Mouse (Mus musculus) stomach, postnatal 0 days (tissue): Measurements from ENCODE around the gene Casq2. TPM values are rescaled to one million over a fixed set of nuclear protein-coding genes. Genes with fewer than 3 reads are reported as not detected.

Experiments used
- ATAC-seq: fragments of 200-750 bp; cut with Nextera tagmentation; 2 replicates; pipeline ENCODE4 v1.8.0; 2017; ENCODE audit not compliant: low FRiP score, low TSS enrichment
- DNase-seq: peaks from one replicate; pipeline ENCODE4 v3.0.0-alpha.2; 2016; ENCODE audit warnings: low spot score
- H3K27ac ChIP-seq: fragments of 300-500 bp; sonication (generic); replicated peaks from 2 replicates; pipeline ENCODE4 v1.5.1; 2014; ENCODE audit warnings: mild to moderate bottlenecking, control low read depth
- H3K27me3 ChIP-seq: fragments of 300-500 bp; sonication (generic); 2 replicates; pipeline ENCODE4 v1.6.1; 2014; ENCODE audit warnings: low read length; ENCODE audit not compliant: control insufficient read depth, insufficient read depth
- H3K36me3 ChIP-seq: fragments of 300-500 bp; sonication (generic); 2 replicates; pipeline ENCODE4 v1.6.1; 2014; ENCODE audit warnings: low read length, mixed read lengths; ENCODE audit not compliant: control insufficient read depth, insufficient read depth
- H3K4me1 ChIP-seq: fragments of 300-500 bp; sonication (generic); replicated peaks from 2 replicates; pipeline ENCODE4 v1.6.1; 2014; ENCODE audit warnings: antibody characterized with exemption; ENCODE audit not compliant: control insufficient read depth, insufficient read depth
- H3K4me2 ChIP-seq: fragments of 300-500 bp; sonication (generic); replicated peaks from 2 replicates; pipeline ENCODE4 v1.6.1; 2014; ENCODE audit warnings: low read depth, mild to moderate bottlenecking, control low read depth, moderate library complexity
- H3K4me3 ChIP-seq: fragments of 300-500 bp; sonication (generic); 2 replicates; pipeline ENCODE4 v1.5.1; 2014; ENCODE audit warnings: low read depth, low read length, control low read depth
- H3K9ac ChIP-seq: fragments of 300-500 bp; sonication (generic); 2 replicates; pipeline ENCODE4 v1.6.1; 2014; ENCODE audit warnings: mild to moderate bottlenecking, low read length, control low read depth, mixed read lengths
- H3K9me3 ChIP-seq: fragments of 300-500 bp; sonication (generic); 2 replicates; pipeline ENCODE4 v1.6.1; 2016; ENCODE audit warnings: low read length; ENCODE audit not compliant: control insufficient read depth
- CTCF ChIP-seq: IDR thresholded peaks from 2 replicates; pipeline ENCODE4 v1.5.1; 2016; ENCODE audit warnings: antibody characterized with exemption, low read depth, mild to moderate bottlenecking, moderate library complexity
- EP300 ChIP-seq: optimal IDR thresholded peaks from 2 replicates; pipeline ENCODE3; 2016; ENCODE audit warnings: antibody characterized with exemption
- WGBS: fragments of 180-500 bp; shearing (Covaris S2); extraction: QIAGEN DNeasy Blood & Tissue Kit; methylation state at CpG from one replicate; pipeline ENCODE4 v1.1.7; 2014; 5-methylcytosine and 5-hydroxymethylcytosine counted together
- polyA plus RNA-seq: library from polyadenylated mRNA; unstranded; fragments of >200 nt; fragmentation: Nextera tagmentation; extraction: Ambion mirVana; gene quantifications from 2 replicates; pipeline ENCODE4 v1.2.1, GENCODE M21; 2015

Casq2 gene
- polyA plus RNA-seq, 1 experiment from 2014 or later = 2.5 TPM

DNA sequence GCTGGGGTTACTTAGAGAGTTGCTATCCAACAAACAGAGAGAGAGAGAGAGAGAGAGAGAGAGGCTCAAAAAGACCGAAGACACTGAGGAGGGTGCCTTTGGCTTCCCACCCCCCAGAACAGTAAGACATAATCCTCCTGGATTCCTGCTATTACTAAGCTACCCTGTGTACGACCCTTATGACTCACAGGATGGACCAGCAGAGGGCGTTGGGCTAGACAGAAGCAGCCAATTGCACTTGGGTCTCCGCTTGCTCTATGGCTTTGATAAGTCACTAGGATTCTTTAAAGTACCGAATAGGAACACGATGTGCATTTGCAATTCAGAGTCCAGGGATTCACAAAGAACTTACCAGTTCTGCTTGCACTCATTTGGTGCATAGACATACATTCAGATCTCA, 44.3 kb downstream of the Casq2 start:
- 58% methylated on average over 6 of the region's 6 CpGs for WGBS
- Histone ChIP-seq H3K9me3 (no peaks in the 10 kb centered on the region), H3K9ac (no peak overlapping the region), H3K4me1 (no peaks in the 10 kb centered on the region), H3K27me3 (no peaks in the 10 kb centered on the region), H3K27ac (no peak overlapping the region), H3K36me3 (no peaks in the 10 kb centered on the region), H3K4me3 (no peak overlapping the region), H3K4me2 (no peak overlapping the region)
- TF ChIP-seq CTCF (peak; percentile 57), EP300 (no peak)
- no peak for DNase-seq
- ATAC-seq = no peak

DNA sequence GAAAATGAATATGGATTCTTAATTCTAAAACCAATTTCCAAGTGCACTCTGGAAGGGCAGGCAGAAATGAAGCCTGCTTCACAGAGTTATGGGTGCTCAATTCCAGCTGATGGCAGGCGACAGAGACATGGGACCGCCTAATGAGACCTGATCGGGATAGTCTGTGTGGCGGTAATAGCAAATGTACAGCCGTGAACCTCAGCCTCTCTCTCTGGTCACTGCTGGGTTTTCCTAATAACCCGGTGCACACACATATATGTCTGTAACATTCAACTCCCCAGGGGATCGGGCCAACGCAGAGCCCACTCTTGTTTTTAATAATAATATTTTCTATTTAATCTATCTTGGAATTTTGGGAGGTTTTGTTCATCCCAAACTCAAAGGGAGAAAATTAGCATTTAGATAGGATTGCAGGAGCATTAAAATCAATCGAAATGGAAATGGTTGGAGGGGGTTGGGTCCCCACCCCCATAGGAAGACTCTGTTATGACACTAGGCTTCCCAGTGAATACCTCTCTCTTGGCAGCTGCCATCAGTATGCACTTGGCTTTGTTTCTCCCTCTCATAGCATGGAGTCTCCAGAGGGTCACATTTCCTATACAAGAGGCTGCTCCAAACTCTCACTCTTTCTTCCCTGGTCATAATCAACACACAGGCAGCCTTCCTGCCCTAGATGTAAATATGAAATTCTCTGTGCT, 45.6 kb downstream of the Casq2 start:
- no peaks in the 10 kb centered on the region for H3K27me3 ChIP-seq
- DNase-seq (no peak), ATAC-seq (no peak)
- WGBS = 90% methylated on average over 9 of the region's 9 CpGs
- no peak for TF ChIP-seq CTCF
- no peak for TF ChIP-seq EP300
- H3K36me3 ChIP-seq = no peaks in the 10 kb centered on the region
- no peak overlapping the region for H3K4me3 ChIP-seq
- H3K4me1 ChIP-seq = 0 out of 2 replicates have a peak, but pooled peaks cover 2% of the 10 kb centered on the region
- H3K27ac ChIP-seq = 0 out of 2 replicates have a peak overlapping the region, but pooled peaks have one; percentile 4
- H3K4me2 ChIP-seq = no peak overlapping the region
- no peak overlapping the region for H3K9ac ChIP-seq
- H3K9me3 ChIP-seq = no peaks in the 10 kb centered on the region

DNA sequence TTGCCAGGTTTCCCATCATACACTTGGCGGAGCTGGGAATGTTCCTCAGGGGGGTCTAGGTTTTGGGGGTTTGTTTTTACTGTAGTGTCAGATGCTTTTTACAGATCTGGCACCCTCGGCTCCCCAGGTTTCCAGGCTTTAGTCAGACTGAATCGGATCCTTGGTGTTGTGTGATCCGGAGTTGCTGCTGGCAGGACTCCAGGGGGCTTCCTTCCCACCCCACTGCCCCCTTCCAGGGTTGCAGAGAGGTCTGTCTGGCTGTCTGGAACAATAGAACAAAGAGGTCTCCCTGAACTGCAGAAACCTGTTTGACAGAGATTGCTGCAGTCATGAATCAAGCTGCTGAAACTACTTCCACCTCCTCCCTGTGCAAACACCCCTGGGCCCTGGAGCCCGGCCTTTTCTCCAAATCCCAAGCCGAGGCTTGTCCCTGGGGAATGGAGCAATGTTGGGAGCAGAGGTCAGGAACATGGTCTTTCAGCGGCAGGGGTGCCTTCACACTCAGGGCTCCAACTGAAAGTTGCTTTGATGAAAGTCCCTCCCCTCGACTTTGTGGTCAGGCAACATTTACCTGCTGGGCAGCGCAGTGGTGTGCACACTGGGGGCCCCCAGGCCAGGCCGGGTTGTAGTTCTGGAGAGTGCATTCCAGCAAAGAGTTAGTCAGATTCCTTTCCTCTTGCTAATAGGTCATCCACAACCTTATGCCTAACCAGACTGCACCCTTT, 49.3 kb downstream of the Casq2 start:
- 18% methylated on average over 10 of the region's 10 CpGs for WGBS

DNA sequence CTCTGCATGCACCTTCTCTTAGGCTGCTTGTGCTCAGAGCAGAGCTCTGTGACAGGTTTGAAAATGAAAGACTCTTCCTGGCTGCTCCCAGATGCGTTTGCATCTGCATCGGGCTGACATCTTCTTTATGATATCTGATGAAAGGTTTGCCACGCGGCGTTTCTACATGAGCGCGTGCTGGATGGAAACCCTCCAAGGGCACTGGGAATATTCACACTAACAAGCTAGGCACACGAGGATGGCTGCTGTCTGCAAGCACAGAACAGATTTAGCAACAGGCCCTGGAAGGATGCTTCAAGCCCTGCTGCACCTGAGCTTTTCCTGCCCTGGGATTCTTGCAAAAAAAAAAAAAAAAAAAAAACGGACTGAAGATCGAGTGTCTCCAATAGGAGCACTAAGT, 50.9 kb downstream of the Casq2 start:
- H3K27ac ChIP-seq = peak overlapping the region; percentile 93
- TF ChIP-seq CTCF = no peak
- TF ChIP-seq EP300 = no peak
- ATAC-seq (no peak), DNase-seq (no peak)
- no peaks in the 10 kb centered on the region for H3K27me3 ChIP-seq
- WGBS = 68% methylated on average over 10 of the region's 10 CpGs
- H3K4me1 ChIP-seq = 0 out of 2 replicates have a peak, but pooled peaks cover 2% of the 10 kb centered on the region
- H3K4me3 ChIP-seq = no peak overlapping the region
- no peak overlapping the region for H3K9ac ChIP-seq
- H3K9me3 ChIP-seq = no peaks in the 10 kb centered on the region
- no peak overlapping the region for H3K4me2 ChIP-seq
- H3K36me3 ChIP-seq = no peaks in the 10 kb centered on the region

More for the DNA sequence above, 49.3 kb downstream of the Casq2 start:
- Histone ChIP-seq H3K36me3 (no peaks in the 10 kb centered on the region), H3K4me3 (no peak overlapping the region), H3K4me2 (0 out of 2 replicates have a peak overlapping the region, but pooled peaks have one; percentile 20), H3K27me3 (no peaks in the 10 kb centered on the region), H3K9me3 (no peaks in the 10 kb centered on the region), H3K9ac (peak overlapping the region; percentile 43), H3K4me1 (0 out of 2 replicates have a peak, but pooled peaks cover 2% of the 10 kb centered on the region), H3K27ac (peak overlapping the region; percentile 93)
- peak; percentile 87 for DNase-seq
- TF ChIP-seq CTCF (no peak), EP300 (peak; percentile 78)
- ATAC-seq = peak; percentile 93

DNA sequence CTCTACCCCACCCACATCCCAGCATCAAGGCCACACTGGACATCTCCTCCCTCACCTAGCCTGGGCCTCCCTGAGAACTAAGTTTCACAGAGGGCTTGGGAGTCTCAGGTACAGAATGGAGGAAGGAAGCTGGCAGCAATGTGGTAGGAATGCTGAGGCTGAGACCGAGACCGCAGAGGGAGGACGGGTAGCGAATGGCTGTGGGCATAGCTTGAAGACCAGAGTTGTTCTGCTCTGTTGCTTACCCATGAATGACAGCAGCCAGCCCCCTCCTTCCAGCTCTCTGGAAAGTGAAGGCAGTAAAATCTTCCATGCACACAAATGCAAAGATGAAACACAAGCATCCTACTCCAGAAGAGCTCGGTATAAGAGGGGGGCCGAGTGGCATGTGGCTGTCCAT, 52.7 kb downstream of the Casq2 start:
- ATAC-seq (no peak), DNase-seq (no peak)
- no peak for TF ChIP-seq EP300
- no peaks in the 10 kb centered on the region for H3K27me3 ChIP-seq
- H3K27ac ChIP-seq = no peak overlapping the region
- H3K4me1 ChIP-seq = 0 out of 2 replicates have a peak, but pooled peaks cover 2% of the 10 kb centered on the region
- 84% methylated on average over 6 of the region's 6 CpGs for WGBS
- H3K4me3 ChIP-seq = no peak overlapping the region
- H3K4me2 ChIP-seq = no peak overlapping the region
- no peaks in the 10 kb centered on the region for H3K9me3 ChIP-seq
- no peak overlapping the region for H3K9ac ChIP-seq
- H3K36me3 ChIP-seq = no peaks in the 10 kb centered on the region

DNA sequence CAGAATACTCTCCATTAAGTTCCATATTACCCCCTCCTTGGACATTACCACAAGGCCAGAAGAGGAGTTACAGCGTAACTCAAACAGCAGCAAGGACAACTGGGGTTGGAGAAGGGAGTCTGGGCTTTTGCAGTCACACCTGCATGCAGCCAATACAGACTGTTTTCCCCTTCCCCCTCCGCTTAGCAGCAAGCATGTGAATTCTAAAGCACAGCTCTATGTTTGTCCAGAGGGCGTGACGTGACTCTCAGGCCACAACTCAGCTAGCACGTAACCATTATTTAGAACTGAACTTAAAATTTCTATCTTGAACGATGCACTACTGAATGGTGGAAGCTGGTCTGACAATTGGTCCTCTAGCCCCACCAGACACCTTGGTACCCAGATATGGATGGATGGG, 54.4 kb downstream of the Casq2 start:
- Histone ChIP-seq H3K9ac (no peak overlapping the region), H3K27ac (peak overlapping the region; percentile 41; the same call in 1 of the 2 replicates), H3K9me3 (no peaks in the 10 kb centered on the region), H3K4me1 (0 out of 2 replicates have a peak, but pooled peaks cover 2% of the 10 kb centered on the region), H3K27me3 (no peaks in the 10 kb centered on the region), H3K4me2 (no peak overlapping the region), H3K36me3 (no peaks in the 10 kb centered on the region), H3K4me3 (no peak overlapping the region)
- TF ChIP-seq EP300 = no peak
- no peak for TF ChIP-seq CTCF
- ATAC-seq (peak; percentile 47), DNase-seq (peak; percentile 57)
- WGBS = 67% methylated on average over 6 of the region's 6 CpGs
